In genomic region chrX:47330969-47331368, GRCm38 (mm10) we compare ENCODE assay signal across 24 mouse cellular contexts.
DNase-seq lines count a peak whose midpoint lies in the region; ATAC-seq and TF ChIP-seq lines count a peak whose summit lies in the region.
"Had no signal": no experiment of that assay in that cellular context is flagged by ENCODE, and none has a peak within 500 bp of the region (broad histone marks: within the 10 kb centered on the region; RNA-seq: fewer than 3 reads in every experiment).

No protein-coding gene starts in this region.

- H3K4me3 ChIP-seq in forebrain, postnatal 0 days (ENCODE audit: low read depth, low read length): no peak overlapping the region
- H3K4me3 ChIP-seq in forebrain, embryonic 13.5 days: no peak overlapping the region
- H3K4me3 ChIP-seq in midbrain, embryonic 12.5 days: no peak overlapping the region
- H3K4me3 ChIP-seq in midbrain, postnatal 0 days (ENCODE audit: low read depth, low read length): no peak overlapping the region
- H3K4me3 ChIP-seq in midbrain, embryonic 14.5 days (replicated peaks; ENCODE audit: low read depth, low read length): no peak overlapping the region
- no peak overlapping the region for H3K4me3 ChIP-seq in midbrain, embryonic 11.5 days (ENCODE audit: low read depth, low read length)
- H3K4me3 ChIP-seq: embryonic facial prominence, embryonic 10.5 days; embryonic facial prominence, embryonic 12.5 days had no signal

- H3K4me2 ChIP-seq in forebrain, postnatal 0 days (ENCODE audit: low read depth): no peak overlapping the region
- no peak overlapping the region for H3K4me2 ChIP-seq in forebrain, embryonic 13.5 days
- no peak overlapping the region for H3K4me2 ChIP-seq in midbrain, embryonic 12.5 days (replicated peaks)
- no peak overlapping the region for H3K4me2 ChIP-seq in midbrain, postnatal 0 days (ENCODE audit: low read depth, low read length, poor library complexity, severe bottlenecking)
- no peak overlapping the region for H3K4me2 ChIP-seq in midbrain, embryonic 14.5 days (ENCODE audit: low read length)
- no peak overlapping the region for H3K4me2 ChIP-seq in midbrain, embryonic 11.5 days
- H3K4me2 ChIP-seq: embryonic facial prominence, embryonic 12.5 days had no signal

- H3K36me3 ChIP-seq in forebrain, postnatal 0 days (ENCODE audit: insufficient read depth): no peaks in the 10 kb centered on the region
- no peaks in the 10 kb centered on the region for H3K36me3 ChIP-seq in forebrain, embryonic 13.5 days (ENCODE audit: poor library complexity, severe bottlenecking)
- H3K36me3 ChIP-seq in midbrain, embryonic 12.5 days: no peaks in the 10 kb centered on the region
- H3K36me3 ChIP-seq in midbrain, postnatal 0 days (ENCODE audit: insufficient read depth, low read length): no peaks in the 10 kb centered on the region
- H3K36me3 ChIP-seq in midbrain, embryonic 14.5 days (ENCODE audit: control insufficient read depth, insufficient read depth, low read length): no peaks in the 10 kb centered on the region
- no peaks in the 10 kb centered on the region for H3K36me3 ChIP-seq in midbrain, embryonic 11.5 days (ENCODE audit: control insufficient read depth, insufficient read depth, low read length)
- H3K36me3 ChIP-seq: embryonic facial prominence, embryonic 10.5 days; embryonic facial prominence, embryonic 12.5 days; G1E had no signal

- peak; percentile 71 for ATAC-seq in forebrain, postnatal 0 days
- ATAC-seq in forebrain, embryonic 13.5 days: no peak
- no peak for ATAC-seq in midbrain, embryonic 12.5 days (ENCODE audit: low FRiP score, low read depth)
- ATAC-seq in midbrain, postnatal 0 days (ENCODE audit: low FRiP score): no peak
- ATAC-seq in midbrain, embryonic 14.5 days (ENCODE audit: low FRiP score, low TSS enrichment): no peak
- no peak; the same call in 1 of the 2 replicates for ATAC-seq in midbrain, embryonic 11.5 days (ENCODE audit: low FRiP score)
- ATAC-seq: activated CD4-positive, CD25-positive, alpha-beta regulatory T cell, adult 4 months; CD4-positive, CD25-positive, alpha-beta regulatory T cell, adult 4 months; forebrain, embryonic 14.5 days; forebrain, embryonic 16.5 days; Patski had no signal

- 76% methylated on average over 1 of the region's 1 CpGs for WGBS in forebrain, postnatal 0 days
- WGBS in forebrain, embryonic 13.5 days: 63% methylated on average over 1 of the region's 1 CpGs
- 81% methylated on average over 1 of the region's 1 CpGs for WGBS in midbrain, embryonic 12.5 days
- 70% methylated on average over 1 of the region's 1 CpGs for WGBS in midbrain, postnatal 0 days
- 64% methylated on average over 1 of the region's 1 CpGs for WGBS in midbrain, embryonic 14.5 days
- WGBS in midbrain, embryonic 11.5 days: 76% methylated on average over 1 of the region's 1 CpGs

- H3K27ac ChIP-seq in forebrain, postnatal 0 days (ENCODE audit: low read depth, low read length): no peak overlapping the region
- no peak overlapping the region for H3K27ac ChIP-seq in forebrain, embryonic 13.5 days
- peak overlapping the region; percentile 35; the same call in 1 of the 2 replicates for H3K27ac ChIP-seq in midbrain, embryonic 12.5 days (replicated peaks)
- H3K27ac ChIP-seq in midbrain, postnatal 0 days (ENCODE audit: low read depth, low read length): no peak overlapping the region
- peak overlapping the region; percentile 37; the same call in 1 of the 2 replicates for H3K27ac ChIP-seq in midbrain, embryonic 14.5 days (replicated peaks; ENCODE audit: low read depth, low read length)
- no peak overlapping the region for H3K27ac ChIP-seq in midbrain, embryonic 11.5 days (ENCODE audit: low read depth, low read length)
- H3K27ac ChIP-seq: embryonic facial prominence, embryonic 10.5 days; embryonic facial prominence, embryonic 12.5 days had no signal

- H3K9ac ChIP-seq in forebrain, postnatal 0 days: no peak overlapping the region
- no peak overlapping the region for H3K9ac ChIP-seq in forebrain, embryonic 13.5 days
- H3K9ac ChIP-seq in midbrain, embryonic 12.5 days (replicated peaks): no peak overlapping the region
- H3K9ac ChIP-seq in midbrain, postnatal 0 days (replicated peaks; ENCODE audit: low read length, poor library complexity, severe bottlenecking): no peak overlapping the region
- no peak overlapping the region for H3K9ac ChIP-seq in midbrain, embryonic 14.5 days (replicated peaks; ENCODE audit: low read length)
- H3K9ac ChIP-seq in midbrain, embryonic 11.5 days (ENCODE audit: low read length): no peak overlapping the region
- H3K9ac ChIP-seq: embryonic facial prominence, embryonic 12.5 days had no signal

- no peaks in the 10 kb centered on the region for H3K27me3 ChIP-seq in forebrain, postnatal 0 days (ENCODE audit: insufficient read depth, low read length)
- no peaks in the 10 kb centered on the region for H3K27me3 ChIP-seq in forebrain, embryonic 13.5 days
- H3K27me3 ChIP-seq in midbrain, embryonic 12.5 days: no peaks in the 10 kb centered on the region
- no peaks in the 10 kb centered on the region for H3K27me3 ChIP-seq in midbrain, postnatal 0 days (ENCODE audit: insufficient read depth, low read length)
- no peaks in the 10 kb centered on the region for H3K27me3 ChIP-seq in midbrain, embryonic 14.5 days (ENCODE audit: control insufficient read depth, insufficient read depth, low read length)
- H3K27me3 ChIP-seq in midbrain, embryonic 11.5 days (ENCODE audit: control insufficient read depth, insufficient read depth, low read length): no peaks in the 10 kb centered on the region
- H3K27me3 ChIP-seq: CH12.LX; embryonic facial prominence, embryonic 12.5 days had no signal

- no peaks in the 10 kb centered on the region for H3K9me3 ChIP-seq in forebrain, postnatal 0 days (ENCODE audit: low read length)
- no peaks in the 10 kb centered on the region for H3K9me3 ChIP-seq in forebrain, embryonic 13.5 days (replicated peaks)
- no peaks in the 10 kb centered on the region for H3K9me3 ChIP-seq in midbrain, embryonic 12.5 days
- no peaks in the 10 kb centered on the region for H3K9me3 ChIP-seq in midbrain, postnatal 0 days (ENCODE audit: low read length)
- H3K9me3 ChIP-seq in midbrain, embryonic 14.5 days (ENCODE audit: control insufficient read depth, low read length): no peaks in the 10 kb centered on the region
- H3K9me3 ChIP-seq in midbrain, embryonic 11.5 days (ENCODE audit: control insufficient read depth, low read length): no peaks in the 10 kb centered on the region
- H3K9me3 ChIP-seq: embryonic facial prominence, embryonic 10.5 days; embryonic facial prominence, embryonic 12.5 days; G1E had no signal

- TF ChIP-seq CTCF in forebrain, postnatal 0 days (IDR thresholded peaks at IDR 0.05; ENCODE audit: low read depth): no peak
- TF ChIP-seq CTCF in midbrain, postnatal 0 days (IDR thresholded peaks at IDR 0.05): no peak

- no peak for DNase-seq in forebrain, postnatal 0 days
- DNase-seq in midbrain, postnatal 0 days (ENCODE audit: low spot score): no peak
- no peak for DNase-seq in midbrain, embryonic 14.5 days
- DNase-seq in midbrain, embryonic 11.5 days (ENCODE audit: low spot score, missing footprints): no peak
- DNase-seq: adrenal gland, adult 8-10 months; adrenal gland, postnatal 14 days; adrenal gland, postnatal 36 days; B cell, adult 2 months; cerebellum, adult 11-12 months; cerebellum, adult 2 months; cerebellum, adult 9-10 months; cerebellum, postnatal 10 days; cerebellum, postnatal 25 days had no signal

- no peaks in the 10 kb centered on the region for H3K4me1 ChIP-seq in forebrain, postnatal 0 days (ENCODE audit: insufficient read depth)
- H3K4me1 ChIP-seq in forebrain, embryonic 13.5 days: no peaks in the 10 kb centered on the region
- H3K4me1 ChIP-seq in midbrain, embryonic 12.5 days: no peaks in the 10 kb centered on the region
- no peaks in the 10 kb centered on the region for H3K4me1 ChIP-seq in midbrain, postnatal 0 days (ENCODE audit: insufficient read depth, low read length)
- H3K4me1 ChIP-seq in midbrain, embryonic 14.5 days (ENCODE audit: control insufficient read depth, insufficient read depth, low read length): no peaks in the 10 kb centered on the region
- no peaks in the 10 kb centered on the region for H3K4me1 ChIP-seq in midbrain, embryonic 11.5 days (ENCODE audit: control insufficient read depth, insufficient read depth, low read length)
- H3K4me1 ChIP-seq: embryonic facial prominence, embryonic 10.5 days; embryonic facial prominence, embryonic 12.5 days had no signal

Comparison
In these comparisons a context has a peak if more than half of its experiments do, and no peak if none do; other contexts are left out.
1. H3K27ac ChIP-seq: peak in midbrain, embryonic 12.5 days (single experiment) and midbrain, embryonic 14.5 days (single experiment); none in forebrain, postnatal 0 days (single experiment), forebrain, embryonic 13.5 days (single experiment), midbrain, postnatal 0 days (single experiment) and midbrain, embryonic 11.5 days (single experiment).